In genomic region chr4:43294001-43294400, GRCm38 (mm10) we compare ENCODE assay signal across 9 mouse cellular contexts. TPM values are rescaled to one million over a fixed set of nuclear protein-coding genes. Genes with fewer than 3 reads are reported as not detected.
A peak's percentile ranks its signal among the peaks of the same experiment; 100 is the strongest.
DNase-seq lines count a peak whose midpoint lies in the region; ATAC-seq and TF ChIP-seq lines count a peak whose summit lies in the region.
"Had no signal": no experiment of that assay in that cellular context is flagged by ENCODE, and none has a peak within 500 bp of the region (broad histone marks: within the 10 kb centered on the region; RNA-seq: fewer than 3 reads in every experiment).

No protein-coding gene starts in this region.

- WGBS in bone marrow, adult 2 months: 50% methylated on average over 6 of the region's 6 CpGs
- WGBS in lung, postnatal 0 days: 25% methylated on average over 6 of the region's 6 CpGs

- no peaks in the 10 kb centered on the region for H3K36me3 ChIP-seq in lung, postnatal 0 days (ENCODE audit: insufficient read depth, low read length)
- H3K36me3 ChIP-seq: midbrain, embryonic 12.5 days had no signal

- no peak overlapping the region for H3K4me2 ChIP-seq in lung, postnatal 0 days (replicated peaks; ENCODE audit: low read depth, low read length)
- H3K4me2 ChIP-seq: midbrain, embryonic 12.5 days had no signal

- no peak overlapping the region for H3K9ac ChIP-seq in lung, postnatal 0 days (replicated peaks; ENCODE audit: low read depth)
- H3K9ac ChIP-seq: midbrain, embryonic 12.5 days had no signal

- no peaks in the 10 kb centered on the region for H3K9me3 ChIP-seq in lung, postnatal 0 days (ENCODE audit: low read length)
- H3K9me3 ChIP-seq: midbrain, embryonic 12.5 days had no signal

- no peaks in the 10 kb centered on the region; the same call in 1 of the 2 replicates for H3K4me1 ChIP-seq in bone marrow, adult 2 months (ENCODE audit: control insufficient read depth, insufficient read depth, low read length)
- H3K4me1 ChIP-seq in lung, postnatal 0 days (ENCODE audit: insufficient read depth, low read depth, low read length): no peaks in the 10 kb centered on the region
- H3K4me1 ChIP-seq: midbrain, embryonic 12.5 days had no signal

- H3K27ac ChIP-seq in bone marrow, adult 2 months (ENCODE audit: control insufficient read depth, insufficient read depth, low read depth, low read length, poor library complexity): no peak overlapping the region
- H3K27ac ChIP-seq in lung, postnatal 0 days (ENCODE audit: low read length): no peak overlapping the region
- H3K27ac ChIP-seq: midbrain, embryonic 12.5 days had no signal

- DNase-seq in adrenal gland, adult (ENCODE audit: inconsistent age in 2 of 2, low spot score in 1 of 2): peak; percentile 6 to 27
- DNase-seq in adrenal gland, adult 18-20 months (ENCODE audit: low spot score in 2 of 2): no peak
- DNase-seq in layer of hippocampus, adult 9-11 months: peak; percentile 74
- no peak for DNase-seq in layer of hippocampus, postnatal 10 days (ENCODE audit: low spot score in 2 of 2)
- peak; percentile 36 for DNase-seq in lung, postnatal 0 days (ENCODE audit: low spot score)
- no peak for DNase-seq in spleen, postnatal 4 days (ENCODE audit: low spot score in 2 of 2)

- H3K4me3 ChIP-seq in bone marrow, adult 2 months (replicated peaks; ENCODE audit: control insufficient read depth, low read depth, low read length): no peak overlapping the region
- H3K4me3 ChIP-seq in lung, postnatal 0 days (ENCODE audit: low read depth, low read length): no peak overlapping the region
- H3K4me3 ChIP-seq: midbrain, embryonic 12.5 days had no signal

- no peak for ATAC-seq in lung, postnatal 0 days
- no peak for ATAC-seq in erythroid progenitor cell, adult 5-6 weeks (replicated peaks; ENCODE audit: low FRiP score, poor library complexity, severe bottlenecking)

- H3K27me3 ChIP-seq in lung, postnatal 0 days (replicated peaks; ENCODE audit: insufficient read depth, low read length): no peaks in the 10 kb centered on the region
- H3K27me3 ChIP-seq: midbrain, embryonic 12.5 days had no signal

- no peak for TF ChIP-seq POLR2A in bone marrow, adult 2 months (IDR thresholded peaks at IDR 0.05; ENCODE audit: borderline replicate concordance, control insufficient read depth, low read depth, low read length)

- no peak for TF ChIP-seq EP300 in lung, postnatal 0 days (IDR thresholded peaks at IDR 0.05)

- TF ChIP-seq CTCF in bone marrow, adult 2 months (IDR thresholded peaks at IDR 0.05; ENCODE audit: control insufficient read depth, insufficient read depth, low read length): peak; percentile 45; the same call in 1 of the 2 replicates
- TF ChIP-seq CTCF in lung, postnatal 0 days (IDR thresholded peaks at IDR 0.05): peak; percentile 61

RNA-seq across cellular contexts. Expression of gene Atp8b5, which starts 27.0 kb away (rescaled TPM):
- total RNA-seq in adrenal gland, adult 18-20 months (2021): under 1 TPM; 0.30 to 0.83 TPM
- total RNA-seq in layer of hippocampus, postnatal 10 days (2021): under 1 TPM; 0.29 to 0.55 TPM
- not detected in 2 replicates for polyA plus RNA-seq in bone marrow, adult 2 months (2011; ENCODE audit: insufficient read depth, insufficient read length, low replicate concordance, missing spikeins)
- polyA plus RNA-seq in lung, postnatal 0 days (2015; fragmentation: Nextera tagmentation; extraction: Ambion mirVana): 0.14 and 0.21 TPM in 2 replicates
- total RNA-seq in erythroid progenitor cell, adult 5-6 weeks (2015; ENCODE audit: low replicate concordance): not detected in 2 replicates
- not detected in 2 replicates for total RNA-seq in erythroid progenitor cell, adult 5-6 weeks (2017; ENCODE audit: low replicate concordance)

Comparison
In these comparisons a context has a peak if more than half of its experiments do, and no peak if none do; other contexts are left out.
1. DNase-seq: peak in adrenal gland, adult (2 of 2), layer of hippocampus, adult 9-11 months (single experiment) and lung, postnatal 0 days (single experiment); none in adrenal gland, adult 18-20 months (0 of 2), layer of hippocampus, postnatal 10 days (0 of 2) and spleen, postnatal 4 days (0 of 2).